Mouse (Mus musculus): Measurements from ENCODE around the gene E2f2. TPM values are rescaled to one million over a fixed set of nuclear protein-coding genes. Genes with fewer than 3 reads are reported as not detected.

E2f2 gene
- polyA plus RNA-seq, 1 experiment = 0.34 TPM

- DNase-seq (ENCODE audit: extremely low spot score in 1 of 2, low spot score in 1 of 2) = no peak
Observed at GRCm38 (mm10) chr4:136198846-136199245, 26.7 kb downstream of the E2f2 start.

- peak in 1 of 2 experiments; percentile 76 for DNase-seq (ENCODE audit: extremely low spot score in 1 of 2, low spot score in 1 of 2)
Observed at GRCm38 (mm10) chr4:136199562-136200292, 27.5 kb downstream of the E2f2 start.

GRCm38 (mm10) chr4:136202509-136202908 lies 30.3 kb downstream of the E2f2 start:
- peak in 1 of 2 experiments; percentile 72 for DNase-seq (ENCODE audit: extremely low spot score in 1 of 2, low spot score in 1 of 2)

DNA sequence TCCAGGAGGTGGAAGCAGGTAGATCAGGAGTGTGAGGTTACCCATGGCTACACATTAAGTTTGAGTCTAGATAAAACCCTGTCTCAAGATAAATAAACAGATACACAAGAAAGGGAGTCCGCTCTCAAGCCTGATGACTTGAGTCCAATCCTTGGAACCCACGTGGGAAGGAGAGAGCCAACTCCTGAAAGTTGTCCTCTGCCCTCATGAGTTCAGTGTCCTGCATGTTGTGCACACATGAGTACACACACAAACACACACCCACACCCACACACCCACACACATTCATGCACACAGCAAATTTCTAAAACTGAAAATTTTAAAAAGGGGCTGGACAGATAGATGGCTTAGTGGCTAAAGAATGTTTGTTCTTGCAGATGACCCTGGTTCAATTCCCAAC lies 32.6 kb downstream of the E2f2 start:
- no peak for DNase-seq (ENCODE audit: extremely low spot score in 1 of 2, low spot score in 1 of 2)

DNA sequence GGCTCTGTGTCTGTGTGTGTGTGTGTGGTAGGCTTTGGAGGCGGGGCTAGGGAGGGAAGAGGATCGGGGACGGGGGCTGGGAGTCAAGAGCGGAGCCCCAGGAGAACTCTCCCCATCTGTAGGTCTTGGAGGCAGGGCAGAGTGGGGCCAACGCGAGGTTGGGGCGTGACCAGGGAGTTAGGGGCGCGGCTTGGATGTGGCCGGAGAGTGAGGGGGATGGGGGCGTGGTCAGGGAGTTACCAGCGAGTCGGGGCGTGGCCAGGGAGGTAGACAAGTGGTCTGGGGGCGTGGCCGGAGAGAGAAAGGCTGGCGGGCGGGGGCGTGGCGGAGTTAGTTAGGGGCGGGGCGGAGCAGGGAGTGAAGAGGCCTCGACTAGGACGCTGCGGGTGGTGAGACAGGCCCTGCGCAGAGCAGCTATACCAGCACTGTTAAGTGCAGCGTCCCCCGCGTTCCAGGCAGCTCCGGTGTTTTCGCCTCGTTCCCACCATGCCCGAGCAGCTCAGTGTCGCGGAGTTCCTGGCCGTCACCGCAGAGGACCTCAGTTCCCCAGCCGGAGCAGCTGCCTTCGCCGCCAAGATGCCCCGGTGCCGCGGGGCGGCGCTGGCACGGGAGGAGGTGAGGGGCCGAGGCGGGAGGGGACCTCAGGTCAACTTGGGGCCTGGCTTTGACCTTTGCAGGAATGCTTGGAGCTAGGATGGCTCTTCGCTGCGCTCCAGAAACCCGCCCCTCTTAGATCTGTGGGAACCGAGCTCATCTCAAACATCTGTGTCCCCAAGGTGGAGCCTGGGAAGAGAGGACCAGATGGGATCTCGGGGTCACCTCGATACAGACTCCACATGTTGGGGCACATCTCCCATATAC lies 34.1 kb downstream of the E2f2 start, which contains the start of gene Asap3:
Gene Asap3, plus strand, starts transcription at position 333 of the 861 bp plus-strand sequence.
- peak; percentile 67 to 83 for DNase-seq (ENCODE audit: extremely low spot score in 1 of 2, low spot score in 1 of 2)

DNA sequence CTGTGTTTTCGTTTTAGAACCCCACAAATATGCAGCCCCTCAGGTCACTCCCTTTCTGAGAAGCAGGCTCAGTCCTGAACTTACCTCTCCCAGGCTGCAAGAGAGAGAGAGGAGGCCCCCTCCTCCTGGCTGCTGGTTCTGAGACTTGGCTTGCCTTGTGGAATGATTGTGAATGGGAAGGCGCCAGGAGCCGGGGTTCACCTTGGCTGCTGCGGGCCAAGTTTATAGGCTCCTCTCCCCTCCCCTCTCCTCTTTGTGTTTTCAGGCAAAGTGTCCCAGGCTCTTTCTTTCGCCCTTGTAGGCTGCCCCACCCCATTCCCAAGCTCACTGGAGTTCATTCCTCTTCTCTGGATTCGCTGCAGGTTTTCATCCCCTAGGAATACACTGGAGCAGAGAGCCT lies 34.7 kb downstream of the E2f2 start:
- DNase-seq (ENCODE audit: extremely low spot score in 1 of 2, low spot score in 1 of 2) = no peak

DNA sequence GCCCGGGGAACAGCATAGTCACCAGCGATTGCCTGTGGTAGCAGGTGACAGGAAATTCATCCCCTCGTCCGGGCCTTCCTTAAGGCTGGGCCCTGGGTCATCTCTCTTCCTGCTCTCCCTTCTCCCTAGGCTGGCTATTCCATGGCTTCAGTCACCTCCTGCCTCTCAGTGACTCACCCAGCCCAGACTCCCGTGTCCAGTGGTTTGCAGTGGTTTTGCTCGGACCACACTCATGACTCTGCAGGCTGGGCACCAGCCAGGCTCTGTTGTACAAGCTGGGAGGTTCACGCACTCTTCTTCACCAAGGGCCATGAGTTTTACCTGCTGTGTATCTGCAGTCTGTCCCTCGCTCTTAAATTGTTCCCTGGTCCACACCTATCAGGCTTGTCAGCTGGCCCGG lies 38.7 kb downstream of the E2f2 start:
- no peak for DNase-seq (ENCODE audit: extremely low spot score in 1 of 2, low spot score in 1 of 2)

DNA sequence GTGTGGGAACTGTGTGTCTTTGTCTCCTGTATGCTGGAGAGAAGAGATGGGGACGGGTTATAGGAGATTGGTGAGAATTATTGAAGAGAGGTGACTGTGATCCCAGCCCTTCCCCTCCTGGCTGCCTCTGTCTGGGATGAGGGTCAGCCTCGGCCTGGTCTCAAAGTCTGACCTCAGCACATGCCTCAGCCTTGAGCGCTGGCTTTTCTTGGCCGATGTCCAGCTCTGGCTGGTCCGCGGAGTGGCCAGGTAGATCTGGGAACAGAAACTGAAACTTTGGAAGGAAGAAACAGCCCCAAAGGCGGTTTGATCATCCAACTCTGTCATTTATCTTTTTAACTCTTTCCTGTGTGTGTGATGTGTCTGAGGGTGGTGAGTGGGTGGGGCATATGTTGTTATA lies 41.4 kb downstream of the E2f2 start:
- no peak for DNase-seq (ENCODE audit: extremely low spot score in 1 of 2, low spot score in 1 of 2)

- no peak for DNase-seq (ENCODE audit: extremely low spot score in 1 of 2, low spot score in 1 of 2)
Observed at GRCm38 (mm10) chr4:136214828-136215227, 42.6 kb downstream of the E2f2 start.

GRCm38 (mm10) chr4:136215576-136215975 lies 43.4 kb downstream of the E2f2 start:
- DNase-seq (ENCODE audit: extremely low spot score in 1 of 2, low spot score in 1 of 2) = no peak

DNA sequence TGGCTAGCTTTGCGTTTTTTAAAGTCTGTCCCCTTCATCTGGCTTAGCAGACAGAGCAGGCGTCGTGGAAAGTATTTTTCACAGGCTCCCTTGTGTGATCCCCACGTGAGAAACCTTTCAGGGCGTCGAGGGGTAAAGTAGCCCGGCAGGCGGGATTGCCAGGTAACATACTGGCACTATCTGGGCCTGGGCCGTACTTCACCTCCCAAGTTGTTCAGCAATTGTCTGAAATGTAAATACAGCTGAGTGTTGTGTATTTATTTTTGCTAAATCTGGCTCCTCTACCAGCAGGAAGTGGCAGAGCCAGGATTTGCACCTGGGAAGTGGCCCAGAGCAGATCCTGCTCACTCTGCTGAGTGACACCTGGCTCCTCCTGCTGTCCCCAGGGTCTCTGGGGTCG lies 44.9 kb downstream of the E2f2 start:
- DNase-seq (ENCODE audit: extremely low spot score in 1 of 2, low spot score in 1 of 2) = no peak

DNA sequence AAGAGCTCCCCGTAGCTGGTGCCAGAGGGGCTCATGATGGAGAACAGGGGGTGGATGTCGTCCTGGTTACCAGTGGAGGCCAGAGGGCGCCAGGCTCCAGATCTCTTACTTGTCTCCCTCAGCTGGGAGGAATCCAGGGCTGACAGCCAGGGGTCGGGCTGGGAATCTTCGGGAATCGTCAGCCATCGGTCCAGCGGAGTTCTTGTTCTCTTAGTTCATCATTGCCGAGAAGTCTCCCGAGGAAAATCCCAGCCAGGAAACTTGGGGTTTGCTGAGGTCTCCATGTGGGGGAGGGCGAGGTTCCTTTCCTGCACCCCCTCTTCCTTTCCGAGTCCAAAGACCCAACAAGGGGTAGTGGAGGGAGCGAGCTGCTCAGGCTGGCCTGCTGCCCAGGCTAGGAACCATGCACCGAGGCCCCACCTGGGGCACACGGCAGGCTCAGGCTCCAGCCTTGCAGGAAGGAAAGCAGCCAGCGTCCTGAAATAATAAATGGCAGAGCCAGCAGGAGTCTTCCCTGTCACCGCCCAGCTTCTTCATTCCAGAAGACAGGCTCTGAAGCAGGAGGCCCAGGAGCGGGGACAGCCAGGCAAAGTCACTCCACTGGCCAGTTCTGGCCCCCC lies 46.5 kb downstream of the E2f2 start:
- no peak for DNase-seq (ENCODE audit: extremely low spot score in 1 of 2, low spot score in 1 of 2)

DNA sequence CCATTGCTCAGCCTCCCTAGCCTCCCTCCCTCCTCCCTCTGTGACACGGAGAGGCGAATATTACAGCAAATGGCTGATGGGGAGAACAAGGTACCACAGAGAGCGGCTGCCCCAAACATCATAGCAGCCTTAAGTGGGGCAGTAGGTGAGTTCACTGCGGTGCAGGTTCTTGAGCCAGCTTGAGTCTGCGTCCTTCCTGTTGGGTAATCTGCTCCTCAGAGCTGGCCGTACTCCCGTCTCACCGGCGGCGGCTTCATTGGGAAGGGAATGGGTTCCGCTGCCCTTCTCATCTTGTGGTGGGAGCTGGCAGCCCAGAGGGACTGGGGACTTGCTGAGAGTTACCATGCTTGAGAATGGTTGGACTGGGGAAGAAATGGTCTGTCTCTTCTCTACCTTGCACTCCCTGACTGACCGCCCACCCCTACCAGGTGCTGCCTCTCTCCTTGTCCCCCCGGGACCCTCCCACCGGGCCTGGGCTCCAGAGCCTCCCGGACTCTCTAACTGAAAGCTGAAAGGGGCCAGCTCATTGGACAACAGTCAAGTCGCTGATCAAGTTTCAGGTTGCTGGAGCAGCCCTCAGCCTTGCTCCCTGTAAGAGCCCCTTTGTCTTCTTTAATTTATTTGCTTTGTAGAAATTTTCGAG lies 48.1 kb downstream of the E2f2 start:
- no peak for DNase-seq (ENCODE audit: extremely low spot score in 1 of 2, low spot score in 1 of 2)

DNA sequence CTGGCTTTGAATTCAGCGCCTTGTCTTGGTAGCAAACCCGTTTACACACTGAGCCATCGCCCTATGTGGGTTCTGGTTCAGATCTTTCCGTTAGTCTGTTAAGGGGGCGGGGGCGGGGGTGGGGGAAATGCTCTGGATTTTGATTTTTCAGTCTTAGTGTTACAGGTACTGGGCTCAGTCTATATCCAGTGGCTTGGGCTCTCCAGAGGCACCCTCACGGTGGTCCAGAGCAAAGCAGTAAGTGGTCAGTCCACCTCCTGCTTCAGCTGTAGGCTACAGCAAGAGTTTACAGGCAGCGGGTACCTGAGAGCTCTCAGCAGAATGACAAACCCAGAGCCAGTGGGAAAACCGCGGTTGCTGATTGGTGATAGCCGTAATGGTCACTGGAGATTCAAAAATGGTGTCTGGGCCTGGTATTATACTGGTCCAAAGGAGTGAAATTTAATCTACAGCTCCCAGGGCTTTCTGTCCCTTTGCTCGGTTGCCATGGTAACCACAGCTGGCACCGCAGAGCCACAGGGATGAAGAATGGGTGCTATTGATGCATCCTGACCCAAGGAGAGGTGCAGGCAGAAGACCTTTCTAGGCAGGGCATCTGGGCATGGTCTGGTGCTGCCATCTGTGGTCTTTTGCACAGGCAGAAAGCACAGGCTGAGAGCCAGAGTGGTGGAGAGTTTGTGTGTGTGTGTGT lies 51.5 kb downstream of the E2f2 start:
- peak in 1 of 2 experiments; percentile 32 for DNase-seq (ENCODE audit: extremely low spot score in 1 of 2, low spot score in 1 of 2)

DNA sequence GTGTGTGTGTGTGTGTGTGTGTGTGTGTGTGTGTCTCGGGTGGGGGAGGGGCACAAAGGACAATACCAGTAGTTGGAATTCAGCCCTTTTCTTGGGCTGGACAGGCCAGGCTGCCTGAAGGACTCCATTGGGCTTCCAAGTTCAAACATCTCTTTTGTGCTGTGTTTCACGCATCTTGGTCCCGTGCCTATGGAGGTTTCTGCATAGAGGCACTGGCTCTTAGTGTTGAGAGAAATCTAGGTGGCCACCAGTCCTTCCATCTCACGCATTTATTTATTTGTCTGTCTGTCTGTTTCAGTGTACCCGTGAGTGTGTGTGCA lies 52.0 kb downstream of the E2f2 start:
- peak in 1 of 2 experiments; percentile 19 for DNase-seq (ENCODE audit: extremely low spot score in 1 of 2, low spot score in 1 of 2)

DNA sequence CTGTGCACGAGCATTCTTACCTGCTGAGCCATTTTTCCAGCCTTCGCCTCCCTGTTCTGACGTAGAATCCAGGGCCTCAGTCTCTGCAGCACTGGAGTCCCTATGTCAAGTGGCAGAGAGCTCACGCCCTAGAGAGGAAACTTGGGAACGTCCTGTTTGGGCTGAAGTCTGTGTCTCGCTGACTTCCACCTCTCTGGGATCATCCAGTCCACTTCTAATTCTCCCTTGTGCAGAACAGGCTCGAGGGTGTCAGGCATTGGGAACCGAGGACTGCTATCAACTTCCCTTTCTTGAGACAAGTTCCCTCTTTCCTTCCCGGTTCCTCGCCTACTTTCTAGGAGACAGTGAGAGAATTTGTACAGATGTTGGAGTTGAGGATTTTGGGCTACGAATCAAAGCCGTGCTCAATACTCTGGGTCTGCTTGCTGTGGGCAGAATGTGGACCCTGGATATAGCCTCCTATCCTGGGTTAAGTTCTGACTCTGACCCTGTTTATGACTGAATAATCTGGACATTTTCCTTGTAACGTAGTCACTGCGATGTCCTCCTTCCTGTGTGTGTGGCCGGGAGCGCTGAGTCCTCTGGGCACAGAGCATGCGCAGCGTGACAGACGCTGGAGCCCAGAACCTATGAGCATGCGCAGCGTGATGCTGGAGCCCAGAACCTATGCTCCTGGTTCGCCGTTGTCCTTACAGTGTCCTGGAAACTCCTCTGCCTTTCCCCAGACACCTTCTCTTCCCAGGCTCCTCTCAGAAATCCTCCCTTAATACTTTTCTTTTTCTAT lies 52.7 kb downstream of the E2f2 start:
- no peak for DNase-seq (ENCODE audit: extremely low spot score in 1 of 2, low spot score in 1 of 2)

- no peak for DNase-seq (ENCODE audit: extremely low spot score in 1 of 2, low spot score in 1 of 2)
Observed at GRCm38 (mm10) chr4:136227408-136227807, 55.2 kb downstream of the E2f2 start.

DNA sequence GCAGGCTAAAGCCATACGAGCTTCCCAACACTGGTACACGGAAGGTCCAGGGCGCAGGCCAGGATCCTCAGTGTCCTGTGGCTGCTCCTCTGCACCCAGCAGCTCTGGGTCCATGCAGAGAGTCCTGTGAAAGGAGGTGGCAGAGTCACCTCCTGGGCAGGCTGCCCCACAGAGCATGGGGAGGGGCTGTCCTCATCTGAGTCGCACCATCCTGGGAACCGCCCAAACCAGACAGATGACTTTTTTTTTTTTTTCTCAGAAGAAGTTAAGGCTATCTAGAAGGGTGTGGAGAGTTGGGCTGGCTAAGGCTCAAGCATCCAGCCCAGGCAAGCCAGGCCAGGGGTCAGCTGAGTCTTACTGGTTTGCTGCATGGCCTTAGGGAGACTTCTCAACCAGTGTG lies 56.4 kb downstream of the E2f2 start:
- no peak for DNase-seq (ENCODE audit: extremely low spot score in 1 of 2, low spot score in 1 of 2)

DNA sequence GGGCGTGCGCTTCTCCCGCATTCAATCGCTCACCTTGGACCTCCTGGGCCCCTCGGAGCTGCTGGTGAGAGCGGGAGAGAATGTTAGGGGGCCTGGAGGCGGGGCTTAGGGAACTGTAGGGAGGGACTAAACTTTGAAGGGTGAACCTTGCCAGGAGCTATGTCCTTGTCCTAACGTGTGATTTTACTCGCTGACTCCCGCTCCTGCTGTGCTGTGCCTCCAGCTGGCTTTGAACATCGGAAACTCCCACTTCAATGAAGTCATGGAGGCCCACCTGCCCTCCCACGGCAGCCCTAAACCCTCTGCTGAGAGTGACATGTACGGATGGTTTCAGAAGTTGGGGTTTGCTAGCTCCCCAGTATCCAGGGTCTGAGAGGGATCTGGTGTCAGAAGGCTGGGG lies 66.5 kb downstream of the E2f2 start:
- no peak for DNase-seq (ENCODE audit: extremely low spot score in 1 of 2, low spot score in 1 of 2)

- no peak for DNase-seq (ENCODE audit: extremely low spot score in 1 of 2, low spot score in 1 of 2)
Observed at GRCm38 (mm10) chr4:136239111-136239510, 66.9 kb downstream of the E2f2 start.
